Mouse (Mus musculus) left cerebral cortex, postnatal 10 days (tissue): Measurements from ENCODE around the gene Nell1. TPM values are rescaled to one million over a fixed set of nuclear protein-coding genes. Genes with fewer than 3 reads are reported as not detected.
A peak's percentile ranks its signal among the peaks of the same experiment; 100 is the strongest.

Experiments
- DNase-seq, 2 experiments: peaks; one replicate each; pipeline ENCODE4 v3.0.0; 2021 to 2022; ENCODE audit warnings: low spot score in 2 of 2, mixed read lengths in 1 of 2; ENCODE audit errors: extremely low spot score in 1 of 2
- intact Hi-C: fragments of 180-260 bp; cut with DNase I; formaldehyde crosslinking; loops from one replicate; pipeline ENCODE4 v1.15.1; 2025
- total RNA-seq, 2 experiments: library from RNA; stranded (reverse); gene quantifications; 2 replicates each; pipeline ENCODE4 v1.2.3; 2021

Nell1 gene
- total RNA-seq, 2 experiments from 2014 or later, result 50.2 to 50.6 TPM

DNA sequence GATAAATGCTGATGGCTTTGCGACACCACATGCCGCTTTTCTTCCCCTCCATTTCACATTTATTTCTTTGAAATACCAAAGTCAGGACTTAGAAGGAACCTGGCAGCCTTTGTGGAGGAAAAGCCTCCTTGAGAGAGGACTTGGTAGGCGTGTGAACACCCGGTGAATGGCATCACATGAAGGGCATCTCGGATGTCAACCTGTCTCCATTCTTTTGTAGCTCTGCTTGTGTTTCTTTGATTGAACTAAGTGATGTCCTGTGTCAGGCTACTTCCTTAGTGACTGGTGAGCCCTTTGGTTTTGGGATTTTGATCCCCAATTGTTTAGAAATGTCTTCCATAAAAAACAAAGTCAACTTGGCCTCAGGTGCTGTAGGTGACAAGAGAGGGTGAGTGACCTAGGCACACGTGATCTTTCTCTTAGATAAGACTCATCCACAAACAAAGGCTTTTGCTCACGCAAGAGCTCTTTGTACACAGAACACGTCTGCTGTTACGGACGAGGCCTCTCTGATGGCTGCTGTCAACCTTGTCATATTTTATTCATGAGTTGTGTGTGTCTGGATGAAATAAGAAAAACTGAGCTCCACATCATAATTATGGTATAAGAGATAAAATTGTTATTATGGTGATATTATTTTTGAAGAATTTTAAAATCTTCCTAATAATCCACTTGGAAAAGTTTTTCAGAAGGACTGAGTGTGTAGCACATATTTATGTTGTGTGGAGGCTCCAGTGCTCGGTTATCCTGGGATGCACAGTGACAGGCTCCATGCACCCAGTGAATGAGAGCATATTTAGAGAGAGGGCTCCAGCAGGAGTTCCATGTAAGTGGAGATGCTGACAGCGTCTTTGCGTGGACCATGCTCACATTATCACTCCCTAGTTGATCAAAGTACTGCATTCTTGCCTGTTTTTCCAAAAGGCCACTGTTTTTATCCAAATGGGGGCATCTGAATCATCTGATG, 60.8 kb downstream of the Nell1 start:
- intact Hi-C loops, result no loop called here
- no peak for DNase-seq

DNA sequence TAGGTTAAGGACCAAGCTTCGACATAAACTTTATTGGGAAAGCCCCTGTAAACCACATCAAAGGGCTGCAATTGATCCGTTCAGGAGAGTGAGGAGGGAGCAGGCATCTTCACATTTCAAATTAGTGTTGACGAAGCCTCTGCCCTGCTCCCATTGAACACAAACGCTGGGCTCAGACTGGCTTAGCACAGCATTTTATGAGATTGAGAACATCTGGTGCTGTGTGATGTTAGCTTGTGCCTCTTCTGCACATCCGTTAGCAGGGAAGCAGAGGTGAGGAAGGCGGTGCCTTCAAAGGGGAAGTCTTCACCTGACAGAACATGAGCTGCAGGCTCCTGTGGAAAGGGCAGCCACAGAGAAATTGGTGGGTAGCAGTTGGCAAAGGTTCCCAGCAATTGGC, 66.4 kb downstream of the Nell1 start:
- no peak for DNase-seq
- intact Hi-C loops, result no loop called here

DNA sequence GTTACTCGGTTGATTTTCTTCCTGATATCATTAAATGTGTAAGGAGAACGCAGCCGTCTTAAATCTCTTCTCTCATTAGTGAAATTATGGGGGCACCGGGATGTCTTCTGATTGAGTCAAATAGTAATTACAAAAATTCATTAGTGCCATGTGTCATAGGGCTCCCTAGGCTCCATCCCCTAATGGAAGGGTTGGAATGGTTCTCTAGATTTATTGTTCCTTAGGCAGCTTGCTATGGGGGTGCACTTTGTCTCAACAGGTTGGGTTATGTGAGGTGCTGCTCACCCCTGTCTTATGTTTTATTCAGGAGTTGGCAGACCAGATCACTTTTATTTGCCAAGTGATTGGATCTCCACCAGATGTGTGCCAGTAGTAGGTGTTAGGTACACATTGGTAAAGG, 75.5 kb downstream of the Nell1 start:
- intact Hi-C loops, result no loop called here
- DNase-seq, result no peak

- intact Hi-C loops, result no loop called here
- no peak for DNase-seq
These were observed 79.0 kb downstream of the Nell1 start for GRCm38 (mm10) chr7:50053704-50054103.

DNA sequence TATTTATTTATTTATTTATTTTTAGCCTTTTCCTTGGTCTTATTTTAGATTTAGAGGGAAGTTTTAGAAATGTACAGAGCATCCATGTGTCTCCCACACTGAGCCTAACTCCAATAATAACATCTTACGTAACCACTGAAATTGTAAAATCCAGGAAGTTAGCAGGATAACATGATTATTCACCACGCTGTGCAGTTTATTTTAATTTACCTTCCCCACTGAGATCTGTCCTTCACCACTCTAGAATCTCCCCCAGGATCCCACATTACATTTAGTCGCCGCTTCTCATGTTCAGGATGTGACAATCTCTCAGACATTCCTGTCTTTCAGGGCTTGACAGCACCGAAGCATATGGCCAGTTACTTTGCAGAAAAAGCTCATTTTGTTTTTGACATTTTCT, 119.8 kb downstream of the Nell1 start:
- DNase-seq, result peak in 1 of 2 experiments; percentile 5
- intact Hi-C loops, result no loop called here

DNA sequence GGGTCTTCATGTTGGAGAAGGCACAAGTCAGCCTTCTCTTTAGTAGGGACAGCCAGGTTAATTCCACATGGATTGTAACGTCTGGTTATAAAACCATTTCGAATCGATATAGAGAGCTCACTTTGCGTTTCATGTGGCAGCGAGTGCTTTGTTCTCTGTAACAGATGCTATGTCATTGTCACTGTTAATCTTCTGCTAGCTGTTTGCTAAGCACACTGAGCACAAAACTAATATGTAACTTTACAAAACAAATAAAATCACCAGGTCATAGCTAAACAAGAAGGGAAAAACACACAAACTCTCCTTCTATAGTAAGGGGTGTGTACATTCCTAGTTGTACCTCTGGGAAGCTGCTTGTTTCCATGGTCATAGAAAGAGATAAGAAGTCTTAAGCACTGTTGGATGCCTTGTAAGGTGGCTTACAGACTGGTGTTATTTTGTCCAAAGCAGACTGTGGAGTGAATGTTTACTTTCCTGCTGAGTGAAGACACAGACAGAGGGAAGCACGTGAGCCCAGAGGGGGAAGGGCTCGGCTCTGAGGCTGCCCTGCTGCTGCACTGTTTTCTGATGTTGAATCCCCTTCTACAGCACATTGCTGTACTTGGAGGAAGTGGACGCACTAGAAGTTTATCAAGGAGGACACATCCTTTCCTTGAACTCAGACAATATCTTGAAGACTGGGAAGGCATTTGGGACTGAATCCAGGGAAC, 131.1 kb downstream of the Nell1 start:
- intact Hi-C loops, result no loop called here
- no peak for DNase-seq

GRCm38 (mm10) chr7:50107261-50107660, 132.6 kb downstream of the Nell1 start:
- intact Hi-C loops, result no loop called here
- DNase-seq, result no peak

DNA sequence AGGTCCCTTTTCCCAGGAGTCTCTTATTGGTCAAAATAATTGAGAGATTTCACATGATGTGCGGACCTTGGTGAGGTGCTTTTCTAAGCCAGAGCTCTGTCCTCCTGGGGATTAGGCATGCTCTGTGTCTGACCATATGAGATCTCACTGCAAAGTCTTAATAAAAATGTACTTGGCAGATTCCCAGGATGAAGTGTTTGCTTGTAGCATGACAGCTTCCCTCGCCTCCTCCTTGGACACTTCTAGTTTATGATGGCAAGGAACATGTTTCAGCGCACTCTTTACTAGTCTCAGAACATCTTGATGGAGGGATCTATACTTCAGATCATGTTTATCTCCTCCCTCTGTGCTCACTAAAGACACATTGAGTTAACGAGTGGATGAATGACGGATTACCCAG, 143.7 kb downstream of the Nell1 start:
- intact Hi-C loops, result no loop called here
- no peak for DNase-seq

DNA sequence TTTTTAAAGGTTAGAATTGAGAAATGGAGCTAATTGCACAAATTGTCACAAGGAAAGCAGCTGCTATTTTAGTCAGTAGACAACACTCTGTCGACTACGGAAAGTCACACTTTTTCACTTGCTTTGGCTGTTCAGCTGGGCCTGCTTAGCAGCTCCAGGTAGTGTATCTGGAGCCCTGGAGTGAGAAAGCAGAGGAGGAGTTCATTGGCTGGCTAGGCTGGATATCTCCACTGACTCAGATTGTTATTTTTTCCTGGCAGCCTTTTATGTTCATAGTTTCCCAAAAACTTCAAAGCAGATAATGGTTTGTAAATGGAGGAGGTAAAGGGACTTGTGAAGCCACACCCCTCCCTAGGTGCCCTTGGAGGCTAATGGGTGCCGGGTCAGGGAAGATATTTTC, 163.0 kb downstream of the Nell1 start:
- intact Hi-C loops, result no loop called here
- DNase-seq, result no peak

GRCm38 (mm10) chr7:50149326-50149725, 174.7 kb downstream of the Nell1 start:
- DNase-seq, result no peak
- intact Hi-C loops, result no loop called here

GRCm38 (mm10) chr7:50150838-50151237, 176.2 kb downstream of the Nell1 start:
- intact Hi-C loops, result no loop called here
- no peak for DNase-seq

DNA sequence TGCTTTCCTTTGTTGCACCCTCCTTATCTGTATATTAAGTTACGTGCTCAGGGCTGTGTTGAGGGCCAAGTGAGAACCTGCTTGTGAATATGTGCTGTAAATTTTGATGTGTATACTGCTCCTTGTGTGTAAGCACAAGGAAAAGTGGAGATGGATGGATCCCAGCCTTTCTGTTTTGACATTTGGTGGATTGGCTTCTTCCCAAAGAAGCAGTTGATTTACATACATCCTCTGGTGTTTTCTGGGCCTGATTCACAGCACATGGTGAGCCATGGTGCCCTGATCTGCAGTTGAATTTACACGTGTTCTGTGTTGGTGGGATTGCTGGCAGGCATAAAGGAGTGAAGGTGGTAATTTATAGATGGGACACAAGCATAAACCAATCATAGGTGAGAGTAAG, 179.0 kb downstream of the Nell1 start:
- intact Hi-C loops, result no loop called here

GRCm38 (mm10) chr7:50162602-50163001, 187.9 kb downstream of the Nell1 start:
- peak in 1 of 2 experiments; percentile 47 for DNase-seq
- intact Hi-C loops, result no loop called here

More for the DNA sequence above, 179.0 kb downstream of the Nell1 start:
- DNase-seq, result no peak

- intact Hi-C loops, result no loop called here
- DNase-seq, result no peak
These were observed 194.1 kb downstream of the Nell1 start for GRCm38 (mm10) chr7:50168778-50169177.

DNA sequence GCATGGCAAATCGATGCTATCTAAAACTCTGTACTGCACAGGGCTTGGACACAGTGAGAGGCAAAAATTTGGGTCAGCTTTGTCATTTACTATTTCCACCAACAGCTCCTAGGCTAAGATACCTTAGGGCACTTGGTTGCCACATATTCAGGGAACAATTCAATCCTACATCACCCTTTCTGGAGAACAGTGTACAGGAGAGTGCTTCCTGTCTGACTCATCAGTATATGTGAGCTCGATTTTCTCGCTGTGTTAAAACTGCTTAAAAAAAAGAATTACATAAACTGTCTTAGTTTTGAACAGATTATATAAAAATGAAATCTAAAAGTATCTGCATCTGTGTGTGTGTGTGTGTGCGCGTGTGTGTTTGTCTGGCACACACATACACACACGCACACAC, 211.6 kb downstream of the Nell1 start:
- no peak for DNase-seq
- intact Hi-C loops, result no loop called here

GRCm38 (mm10) chr7:50193955-50194354, 219.3 kb downstream of the Nell1 start:
- no peak for DNase-seq

GRCm38 (mm10) chr7:50195080-50195611, 220.5 kb downstream of the Nell1 start:
- intact Hi-C loops, result no loop called here
- DNase-seq, result no peak

More at GRCm38 (mm10) chr7:50193955-50194354, 219.3 kb downstream of the Nell1 start:
- intact Hi-C loops, result no loop called here

DNA sequence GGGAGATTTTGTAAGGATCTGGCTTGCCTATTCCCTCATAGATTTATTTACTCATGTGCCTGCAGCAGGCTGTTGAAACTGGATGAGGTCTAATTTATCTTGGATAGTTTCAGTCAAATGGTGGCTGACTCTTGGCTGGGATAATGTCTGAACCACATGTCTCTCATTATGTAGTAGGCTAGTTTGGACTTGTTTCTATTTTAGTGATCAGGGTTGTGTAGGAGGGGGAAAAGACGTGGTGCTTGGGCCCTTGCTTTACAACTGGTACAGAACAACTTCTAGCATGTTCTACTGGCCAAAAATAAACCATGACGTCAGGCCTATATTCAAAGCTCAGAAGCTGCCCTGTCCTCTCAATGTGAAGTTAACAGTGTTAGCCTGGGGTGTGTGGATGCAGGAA, 230.6 kb downstream of the Nell1 start:
- DNase-seq, result no peak
- intact Hi-C loops, result no loop called here

GRCm38 (mm10) chr7:50210678-50211251, 236.1 kb downstream of the Nell1 start:
- DNase-seq, result peak in 1 of 2 experiments; percentile 9
- intact Hi-C loops, result no loop called here
